Mouse (Mus musculus) frontal cortex, adult (tissue): Measurements from ENCODE around the gene Amz1.
A peak's percentile ranks its signal among the peaks of the same experiment; 100 is the strongest.

ENCODE experiments used
- ATAC-seq: cut with Nextera tagmentation; 2 replicates; pipeline ENCODE4 v1.9.2; 2017; ENCODE audit warnings: mild to moderate bottlenecking, moderate library complexity, mixed read lengths; ENCODE audit not compliant: low TSS enrichment

Amz1 gene

DNA sequence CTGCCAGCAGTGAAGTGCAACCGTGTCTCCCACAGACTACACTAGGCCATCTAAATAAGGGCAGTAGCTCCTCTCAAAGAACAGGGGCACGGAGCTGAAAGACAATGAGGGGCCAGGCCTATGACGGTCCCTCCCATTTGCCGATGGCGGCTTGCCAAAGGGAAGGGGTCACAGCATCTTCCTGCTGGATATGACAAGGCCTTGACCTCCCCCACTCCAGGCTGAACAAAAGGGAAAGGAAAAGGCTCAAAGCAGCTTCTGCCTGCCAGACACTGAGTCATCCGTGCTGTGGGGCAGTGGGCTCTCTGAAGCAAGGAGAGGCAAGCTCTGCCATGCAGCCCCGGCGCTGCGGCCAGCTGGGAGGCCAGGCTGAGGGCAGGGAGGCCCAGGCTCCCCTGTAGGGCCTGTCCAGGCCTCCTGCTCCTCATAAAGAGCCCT lies 43.8 kb downstream of the Amz1 start:
- ATAC-seq = peak; percentile 62; the same call in 1 of the 2 replicates

DNA sequence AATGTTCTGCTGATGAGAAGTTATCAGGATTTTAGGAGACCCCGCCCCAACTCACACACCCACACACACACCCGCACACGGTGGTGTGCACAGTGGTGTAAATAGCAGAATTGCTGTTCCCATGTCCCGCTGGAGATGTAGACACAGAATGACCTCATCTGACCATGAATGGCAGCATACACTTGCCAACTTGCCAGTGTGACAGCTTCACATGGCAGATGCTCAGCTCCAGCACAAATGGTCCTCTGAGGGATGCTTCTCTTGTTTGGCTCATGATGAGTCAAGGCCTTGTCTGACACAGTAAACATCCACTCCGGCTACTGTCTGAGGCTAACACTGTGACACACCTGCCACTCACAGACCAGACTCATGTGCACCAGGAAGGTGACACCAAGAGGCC lies 44.4 kb downstream of the Amz1 start:
- ATAC-seq = peak; percentile 53; the same call in 1 of the 2 replicates

DNA sequence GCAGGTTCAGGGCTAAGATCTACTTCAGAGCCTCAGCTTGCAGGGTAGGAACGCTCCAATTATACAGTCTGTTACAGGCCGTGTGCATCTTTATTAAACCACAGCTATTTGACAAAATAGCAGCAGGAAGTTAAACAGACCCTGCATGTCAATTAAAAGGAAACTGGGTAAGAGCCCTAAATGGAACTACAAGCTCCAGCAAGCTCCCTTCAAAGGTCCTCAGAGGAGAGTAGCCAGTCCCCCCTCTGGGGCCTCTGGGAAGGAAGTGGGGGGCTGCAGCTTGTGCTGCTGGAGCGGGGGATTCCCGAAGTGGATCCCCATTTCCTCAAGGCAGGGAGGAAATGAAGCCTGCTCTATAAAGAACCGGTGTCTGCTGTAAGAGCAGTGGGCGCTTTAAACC lies 47.7 kb downstream of the Amz1 start:
- no peak for ATAC-seq

DNA sequence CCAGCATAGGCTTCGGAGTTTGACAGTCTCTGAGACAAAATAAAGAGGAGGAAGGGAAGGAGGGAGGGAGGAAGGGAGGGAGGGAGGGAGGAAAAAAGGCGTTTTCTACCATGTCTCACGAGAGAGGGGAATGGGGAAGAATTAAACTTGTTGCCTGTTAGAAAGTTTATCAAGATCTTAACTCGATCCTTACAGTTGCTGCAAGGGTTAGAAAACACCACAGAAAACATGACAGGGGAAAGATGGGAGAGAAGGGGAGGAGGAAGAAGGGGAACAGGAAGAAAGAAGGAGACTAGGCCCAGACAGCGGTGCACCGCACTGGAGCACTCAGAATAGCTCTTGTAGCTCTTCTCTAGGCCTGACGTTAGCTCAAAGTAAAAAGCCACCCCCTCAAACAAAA lies 48.2 kb downstream of the Amz1 start:
- no peak for ATAC-seq

DNA sequence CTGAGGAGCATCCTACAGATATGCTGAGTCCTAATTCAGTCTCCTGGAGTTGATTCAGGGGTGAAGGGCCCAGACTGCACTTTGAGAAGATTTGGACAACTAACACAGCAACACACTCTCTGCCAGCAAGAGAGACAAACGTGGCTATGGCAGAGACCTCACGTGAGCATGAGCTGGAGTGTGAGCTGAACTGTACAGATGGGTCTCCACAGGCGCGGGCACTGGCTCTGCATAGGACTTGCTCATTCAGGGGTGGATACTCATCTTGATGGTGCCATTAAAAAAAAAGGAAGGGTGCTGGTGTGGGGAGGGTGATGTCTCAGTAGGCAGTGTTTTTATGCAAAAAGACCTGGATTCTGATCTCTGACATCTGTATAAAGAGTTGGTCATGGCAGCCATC lies 51.2 kb downstream of the Amz1 start:
- no peak for ATAC-seq

DNA sequence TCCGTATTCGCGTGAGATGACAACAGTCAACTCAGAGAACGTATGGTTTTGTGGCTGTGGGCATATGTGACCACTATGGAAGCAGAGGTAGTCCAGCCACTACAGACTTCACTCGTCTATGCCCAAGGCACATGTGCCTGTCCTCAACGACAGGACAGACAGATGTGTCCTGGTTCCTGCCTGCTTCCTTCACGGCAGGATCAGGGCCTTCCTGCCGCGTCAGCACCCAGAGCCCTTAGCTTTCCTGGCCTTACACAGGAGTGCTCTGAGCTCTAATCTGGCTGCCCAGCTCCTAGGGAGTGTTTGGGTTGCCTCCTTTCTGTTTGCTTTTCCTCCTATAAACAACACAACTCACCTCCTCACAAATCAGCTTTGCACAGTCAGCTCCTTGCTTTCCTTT lies 53.0 kb downstream of the Amz1 start:
- no peak for ATAC-seq

DNA sequence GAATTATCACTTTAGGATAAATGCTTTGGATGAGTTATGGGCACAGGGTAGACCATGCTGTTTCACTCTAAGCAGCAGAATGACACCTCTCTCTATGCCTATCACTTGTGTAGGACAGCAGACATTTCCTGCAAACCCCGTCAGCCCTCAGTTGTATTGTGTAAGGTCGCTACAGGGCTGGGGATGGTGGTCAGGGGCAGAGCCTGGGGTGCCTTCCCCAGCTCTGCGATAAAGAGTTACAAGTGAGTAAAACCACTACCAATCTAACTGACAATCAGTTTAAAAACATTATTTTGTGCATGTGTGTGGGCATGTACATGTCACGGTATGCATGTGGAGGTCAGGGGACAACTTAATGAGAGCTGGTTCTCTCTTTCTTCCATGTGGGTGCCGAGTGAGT lies 57.2 kb downstream of the Amz1 start:
- ATAC-seq = no peak

DNA sequence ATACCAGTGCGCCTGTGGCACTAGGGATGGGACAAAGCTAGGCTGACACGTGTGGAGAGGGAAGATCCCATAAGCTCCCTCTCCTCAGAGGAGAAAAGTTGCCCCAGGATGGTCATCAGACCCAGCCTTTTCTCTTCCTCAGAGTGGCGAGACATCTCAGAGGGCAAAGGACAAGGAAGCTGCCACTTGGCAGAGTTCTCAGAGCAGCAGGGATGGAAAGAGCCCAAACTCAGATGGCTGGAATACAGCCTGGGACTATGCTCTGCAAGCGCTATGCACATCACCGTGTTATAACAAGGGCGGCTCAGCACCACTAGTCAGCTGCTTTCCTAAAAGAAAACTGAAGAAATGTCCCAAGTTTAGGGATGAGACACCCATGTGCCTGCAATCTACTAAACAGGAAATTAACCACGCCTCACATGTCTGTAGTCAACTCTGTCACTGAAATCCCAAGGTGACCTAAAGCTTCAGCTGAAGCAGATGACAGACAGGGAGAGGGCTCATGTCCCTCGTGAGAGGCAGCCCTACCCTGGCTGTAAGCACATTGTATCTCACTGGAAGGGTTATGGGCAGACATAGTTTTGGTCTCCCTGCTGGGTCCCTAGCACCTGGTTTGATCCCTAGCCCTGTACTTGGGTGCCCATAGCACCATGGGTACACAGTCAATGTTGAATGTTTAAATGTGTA lies 58.1 kb downstream of the Amz1 start:
- no peak for ATAC-seq

DNA sequence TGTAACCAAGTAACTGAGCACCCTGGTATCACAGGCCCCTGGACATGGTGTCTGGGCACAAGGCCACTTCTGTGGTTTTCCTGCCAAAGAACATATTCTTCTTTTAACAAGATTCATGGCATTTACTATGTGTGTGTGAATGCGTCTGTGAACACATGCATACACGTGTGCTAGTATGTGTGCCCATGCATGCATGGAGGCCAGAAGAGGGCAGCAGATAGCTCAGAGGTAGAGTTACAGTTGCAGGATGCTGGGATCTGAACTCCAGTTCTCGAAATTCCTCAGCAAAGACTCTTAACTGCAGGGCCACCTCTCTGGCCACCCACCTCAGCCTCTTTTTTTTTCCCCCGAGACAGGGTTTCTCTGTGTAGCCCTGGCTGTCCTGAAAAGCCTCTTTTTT lies 59.6 kb downstream of the Amz1 start:
- no peak for ATAC-seq

DNA sequence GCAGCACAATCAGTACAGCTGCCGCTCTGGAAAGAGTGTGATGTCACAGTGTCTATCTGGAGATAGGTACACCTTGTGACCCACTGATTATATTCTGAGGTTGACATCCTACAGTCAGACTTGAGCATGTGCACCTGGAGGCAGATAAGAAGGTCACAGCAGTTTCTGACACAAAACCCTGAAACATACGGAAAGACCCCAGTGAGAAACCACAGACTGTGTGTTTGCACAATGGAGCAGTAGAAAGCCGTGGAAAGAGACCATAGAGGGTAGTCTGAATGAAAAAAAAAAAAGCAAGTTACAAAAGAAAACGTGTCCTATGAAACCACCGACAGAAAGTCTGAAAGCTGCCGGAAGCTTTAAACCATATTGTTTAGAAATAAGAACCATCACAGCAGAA lies 60.4 kb downstream of the Amz1 start:
- ATAC-seq = no peak

DNA sequence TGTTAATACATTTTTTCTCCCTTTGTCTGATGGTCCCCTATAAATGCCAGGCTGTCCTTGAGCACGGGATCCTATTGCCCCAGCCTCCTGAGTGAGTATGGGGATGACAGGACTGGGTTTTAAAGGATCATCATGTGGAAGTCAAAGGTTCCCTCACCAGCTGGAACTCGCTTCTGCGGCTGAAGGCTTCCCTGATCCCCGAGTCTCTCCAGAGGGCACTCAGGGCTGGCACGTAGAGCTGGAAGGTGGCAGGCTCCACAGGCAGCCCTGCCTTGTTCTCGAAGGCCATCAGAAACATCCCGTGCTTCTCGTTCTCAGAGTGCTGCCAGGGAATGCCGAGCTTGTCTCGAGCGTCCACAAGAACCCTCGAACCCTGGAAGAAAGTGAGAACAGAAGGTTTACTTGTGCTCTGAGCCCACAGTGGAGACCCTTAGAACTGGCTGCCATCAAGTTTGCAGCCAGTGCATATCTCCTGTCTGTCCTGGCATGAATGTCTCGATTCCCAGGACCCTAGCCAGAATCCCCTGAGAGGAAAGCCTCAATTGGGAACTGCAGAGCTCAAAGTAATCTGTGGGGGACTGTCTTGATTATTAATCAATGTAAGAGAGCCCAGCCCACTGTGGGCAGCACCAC lies 61.4 kb downstream of the Amz1 start:
- no peak for ATAC-seq

DNA sequence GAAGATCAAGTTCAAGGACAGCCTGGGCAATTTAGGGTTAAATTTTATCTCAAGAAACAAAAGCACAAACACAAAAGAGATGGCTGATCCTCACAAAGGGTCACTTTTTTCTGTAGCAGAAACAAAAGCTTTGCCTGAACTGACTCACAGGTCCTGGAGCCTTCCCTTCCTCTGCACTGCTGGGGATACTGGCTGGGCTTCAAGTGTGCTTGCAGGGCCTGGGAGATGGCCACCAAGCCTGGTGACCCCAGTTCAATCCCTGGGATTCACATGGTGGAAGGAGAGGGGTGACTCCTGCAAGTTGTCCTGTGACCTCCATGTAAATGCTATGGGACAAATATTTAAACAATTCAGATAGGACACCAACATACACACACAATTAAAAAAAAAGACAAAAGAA lies 65.6 kb downstream of the Amz1 start:
- ATAC-seq = no peak

DNA sequence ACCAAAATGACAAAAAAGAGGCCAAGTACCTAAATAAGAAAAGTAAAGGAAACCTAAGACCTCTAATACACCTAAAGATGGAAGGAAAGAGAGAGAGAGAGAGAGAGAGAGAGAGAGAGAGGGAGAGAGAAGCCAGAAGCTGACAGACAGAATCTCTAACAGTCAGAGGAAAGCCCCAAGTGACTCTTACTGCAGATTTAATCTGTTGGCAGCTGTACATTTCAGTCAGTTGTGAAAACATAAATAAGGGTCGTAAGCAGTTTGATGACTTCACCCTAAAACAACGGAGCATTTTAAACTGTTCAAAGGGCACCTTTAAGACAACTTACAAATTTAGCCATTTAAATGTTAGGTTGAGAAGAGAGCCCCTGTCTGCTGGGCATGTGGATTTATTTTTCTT lies 66.5 kb downstream of the Amz1 start:
- ATAC-seq = no peak

DNA sequence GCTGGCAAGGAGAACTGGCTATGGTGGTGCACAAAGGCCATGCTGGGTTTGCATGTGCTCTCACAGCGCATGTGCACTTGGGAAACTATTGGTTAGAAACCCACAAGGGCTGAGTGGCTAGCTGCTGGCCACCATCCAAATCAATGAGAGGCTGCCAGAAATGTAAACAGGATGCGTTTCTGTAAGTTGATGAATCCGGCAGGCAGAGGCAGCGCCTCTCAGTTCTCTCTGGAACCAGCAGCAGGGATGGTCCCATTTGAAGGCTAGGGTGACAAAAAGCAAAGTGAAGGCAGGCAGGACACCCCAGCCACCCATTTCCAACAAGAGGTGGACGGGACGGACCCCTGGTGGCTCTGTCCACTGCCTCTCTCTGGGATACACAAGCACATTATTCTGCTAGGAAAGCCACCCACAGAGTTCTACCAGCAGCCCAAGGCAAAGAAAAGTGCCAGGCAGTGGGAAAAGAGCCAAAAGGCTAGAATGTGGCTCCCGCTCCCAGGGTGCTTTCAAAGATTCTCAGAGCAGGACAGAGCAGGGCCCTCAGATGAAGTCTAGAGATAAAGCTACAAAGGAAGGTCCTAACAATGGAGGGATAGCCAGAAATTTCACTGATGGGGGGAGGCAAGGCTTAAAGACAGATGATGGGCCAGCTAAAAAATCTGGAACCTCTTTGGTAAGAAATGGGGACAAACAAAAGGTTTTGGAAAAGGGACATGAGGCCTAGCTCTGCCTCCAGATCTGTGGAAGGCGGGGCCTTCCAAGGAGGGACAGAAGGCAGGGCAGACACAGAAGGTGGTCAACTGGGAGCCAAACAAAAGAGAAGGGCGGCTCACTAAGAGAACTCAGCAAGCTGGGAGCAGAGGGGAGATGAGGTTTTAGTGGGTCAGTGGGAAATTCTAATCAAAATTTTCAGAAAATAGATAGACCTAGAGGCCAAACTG lies 67.3 kb downstream of the Amz1 start:
- peak; percentile 75 for ATAC-seq

DNA sequence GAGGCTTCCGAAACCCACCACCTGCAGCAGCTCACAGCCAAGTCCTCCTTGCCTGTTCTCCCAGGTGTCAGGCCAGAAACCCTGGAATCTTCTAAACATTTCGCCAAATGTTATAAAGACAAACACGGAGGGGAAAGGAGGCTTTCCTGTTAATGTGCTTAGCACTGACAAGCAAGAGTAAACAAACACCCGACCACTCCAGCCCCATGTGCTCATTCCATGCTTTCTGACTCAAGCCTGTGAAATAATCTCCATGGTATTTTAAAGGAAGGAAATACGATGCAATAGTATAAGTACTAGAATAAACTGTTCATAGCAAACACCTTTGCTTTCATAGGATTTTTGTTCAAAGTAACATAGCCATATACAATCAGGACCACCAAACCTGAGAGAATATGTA lies 68.3 kb downstream of the Amz1 start:
- ATAC-seq = no peak

DNA sequence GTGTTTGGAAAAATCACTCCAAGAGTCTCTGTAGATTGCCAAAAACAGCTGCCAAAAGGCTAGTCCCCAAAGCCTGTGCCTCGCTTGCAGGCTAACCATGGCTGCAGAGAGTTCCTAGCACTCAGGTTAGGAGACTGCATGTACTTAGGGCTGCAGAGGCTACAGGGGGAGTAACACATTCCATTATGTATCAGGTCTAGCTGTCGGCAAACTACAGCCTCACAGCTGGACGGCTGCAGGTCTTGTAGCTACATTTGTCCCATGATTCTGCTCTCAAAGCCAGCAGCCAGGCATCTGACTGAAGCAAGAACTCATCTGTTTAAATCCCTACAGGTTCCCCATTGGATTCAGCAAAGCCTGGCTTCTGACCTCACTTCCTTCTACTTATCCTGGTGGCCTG lies 70.8 kb downstream of the Amz1 start:
- no peak for ATAC-seq

DNA sequence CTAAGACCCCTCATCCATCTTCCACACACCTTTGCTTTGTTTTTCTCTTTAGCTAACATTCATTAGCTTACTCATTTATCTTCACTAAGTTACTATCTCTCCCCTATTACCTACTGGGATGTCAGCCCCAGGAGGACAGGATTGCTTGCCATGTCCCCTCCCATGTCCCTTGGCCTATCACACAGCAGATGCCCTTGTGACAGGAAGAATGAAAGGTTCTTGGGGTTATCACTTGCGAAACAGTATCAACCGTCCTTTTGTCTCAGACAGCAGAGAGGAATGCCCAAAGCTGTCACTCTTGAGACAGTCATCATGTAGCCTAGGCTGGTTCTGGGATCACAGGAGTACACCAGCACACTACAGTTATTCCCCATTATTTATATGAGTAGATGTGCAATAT lies 71.2 kb downstream of the Amz1 start:
- ATAC-seq = no peak

DNA sequence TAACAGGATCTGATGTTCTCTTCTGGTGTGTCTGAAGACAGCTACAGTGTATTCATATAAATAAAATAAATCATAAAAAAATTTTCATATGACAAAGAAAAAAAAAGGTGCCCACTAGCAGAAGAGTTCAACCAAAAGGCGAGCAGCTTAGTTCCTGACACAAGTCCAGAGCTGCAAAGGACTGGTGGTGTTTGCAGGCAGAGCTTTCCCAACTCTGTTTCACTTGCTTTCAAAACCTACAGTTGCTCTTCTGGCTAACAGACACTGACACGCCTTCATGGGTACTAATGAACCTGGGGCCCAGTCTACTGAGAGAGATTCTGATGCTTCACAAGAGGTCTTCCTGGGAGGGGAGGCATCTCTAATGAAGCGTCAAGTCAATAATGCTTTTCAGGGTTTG lies 72.1 kb downstream of the Amz1 start:
- no peak for ATAC-seq

DNA sequence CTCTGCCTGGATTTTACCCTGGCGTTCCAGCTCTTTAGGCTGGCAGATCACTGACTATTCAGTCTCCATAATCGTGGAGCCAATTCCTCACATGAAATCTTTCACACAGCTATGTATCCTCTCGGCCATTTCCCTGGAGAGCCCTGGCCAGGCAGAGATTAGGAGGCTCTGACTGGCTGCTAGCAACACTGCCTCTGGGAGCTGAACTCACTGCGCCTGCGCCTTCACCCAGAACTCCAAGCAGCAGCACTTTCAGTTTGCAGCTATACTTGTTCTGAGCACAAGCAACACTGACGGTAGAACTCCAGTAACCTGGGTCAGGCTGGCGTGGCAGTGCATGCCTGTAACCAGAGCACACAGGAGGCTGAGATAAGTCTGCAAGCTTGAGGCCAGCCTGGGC lies 74.2 kb downstream of the Amz1 start:
- peak; percentile 48; the same call in 1 of the 2 replicates for ATAC-seq

DNA sequence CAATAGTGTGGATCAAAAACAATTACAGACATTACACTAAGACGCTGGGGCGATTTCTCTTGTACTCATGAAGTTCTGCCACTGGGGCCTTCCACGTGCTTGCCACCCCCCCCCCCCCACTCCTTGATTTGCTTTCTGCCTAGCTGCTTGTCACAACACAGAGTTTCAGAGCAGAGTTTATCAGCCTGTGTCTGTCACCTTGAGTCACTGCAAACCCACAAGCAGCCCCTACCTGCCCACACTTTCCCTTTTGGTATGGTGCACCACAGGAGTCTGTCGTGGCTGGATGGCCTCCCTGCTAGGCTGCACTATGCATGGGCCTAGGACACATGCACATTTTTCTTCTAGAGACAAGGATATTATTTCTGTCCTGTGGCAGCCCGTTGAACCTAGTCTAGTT lies 74.8 kb downstream of the Amz1 start:
- ATAC-seq = no peak

DNA sequence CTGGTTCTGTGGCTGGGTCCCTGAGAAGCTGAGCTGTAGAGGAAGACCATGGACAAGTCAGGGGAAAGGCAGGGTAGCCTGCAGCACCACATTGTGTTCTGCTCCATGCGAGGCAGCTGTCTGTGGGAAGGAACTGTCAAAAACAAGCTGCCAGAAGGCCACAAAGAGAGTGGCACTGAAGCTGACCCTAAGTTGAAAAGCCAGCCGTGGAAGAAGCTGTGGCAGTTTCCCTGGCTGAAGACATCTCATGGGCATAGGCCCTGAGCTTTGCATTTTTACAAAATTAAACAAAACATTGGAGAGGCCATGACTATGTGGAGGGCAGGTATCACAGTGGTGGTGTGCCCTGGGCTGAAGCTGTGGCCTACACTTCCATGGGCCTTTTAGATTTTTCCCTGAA lies 75.3 kb downstream of the Amz1 start:
- ATAC-seq = 0 out of 2 replicates have a peak, but pooled peaks have one; percentile 4

DNA sequence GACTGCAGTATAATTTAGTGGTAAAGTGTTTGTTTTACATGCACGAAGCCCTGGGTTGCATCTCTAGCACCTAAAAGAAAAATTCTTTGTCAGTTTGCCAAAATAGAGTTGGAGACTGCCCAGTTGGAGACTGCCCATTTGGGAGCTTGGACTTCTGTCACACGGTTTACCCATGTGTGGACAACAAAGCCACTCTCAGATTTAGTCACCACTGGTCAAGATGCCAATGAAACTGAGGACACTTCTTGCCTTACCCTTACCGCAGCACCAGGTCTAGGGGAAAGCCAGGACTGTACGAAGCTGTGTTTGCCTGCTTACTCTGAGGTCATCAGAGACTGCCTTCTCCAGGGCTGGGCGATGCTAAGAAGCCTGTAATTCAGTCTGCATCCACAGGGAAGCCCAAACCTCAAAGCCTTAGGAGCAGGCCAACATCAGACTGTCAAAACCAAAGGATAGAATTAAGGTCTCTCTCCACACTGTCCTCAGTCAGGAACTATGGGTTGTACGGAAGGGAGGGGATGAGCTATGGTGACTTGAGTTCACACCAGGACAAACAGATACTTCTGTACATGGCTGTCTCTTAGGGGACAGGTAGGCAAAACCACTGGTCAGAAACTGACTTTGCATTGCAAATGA lies 76.5 kb downstream of the Amz1 start:
- no peak for ATAC-seq
